Mouse (Mus musculus): ENCODE results near the gene Cntn1.

DNA sequence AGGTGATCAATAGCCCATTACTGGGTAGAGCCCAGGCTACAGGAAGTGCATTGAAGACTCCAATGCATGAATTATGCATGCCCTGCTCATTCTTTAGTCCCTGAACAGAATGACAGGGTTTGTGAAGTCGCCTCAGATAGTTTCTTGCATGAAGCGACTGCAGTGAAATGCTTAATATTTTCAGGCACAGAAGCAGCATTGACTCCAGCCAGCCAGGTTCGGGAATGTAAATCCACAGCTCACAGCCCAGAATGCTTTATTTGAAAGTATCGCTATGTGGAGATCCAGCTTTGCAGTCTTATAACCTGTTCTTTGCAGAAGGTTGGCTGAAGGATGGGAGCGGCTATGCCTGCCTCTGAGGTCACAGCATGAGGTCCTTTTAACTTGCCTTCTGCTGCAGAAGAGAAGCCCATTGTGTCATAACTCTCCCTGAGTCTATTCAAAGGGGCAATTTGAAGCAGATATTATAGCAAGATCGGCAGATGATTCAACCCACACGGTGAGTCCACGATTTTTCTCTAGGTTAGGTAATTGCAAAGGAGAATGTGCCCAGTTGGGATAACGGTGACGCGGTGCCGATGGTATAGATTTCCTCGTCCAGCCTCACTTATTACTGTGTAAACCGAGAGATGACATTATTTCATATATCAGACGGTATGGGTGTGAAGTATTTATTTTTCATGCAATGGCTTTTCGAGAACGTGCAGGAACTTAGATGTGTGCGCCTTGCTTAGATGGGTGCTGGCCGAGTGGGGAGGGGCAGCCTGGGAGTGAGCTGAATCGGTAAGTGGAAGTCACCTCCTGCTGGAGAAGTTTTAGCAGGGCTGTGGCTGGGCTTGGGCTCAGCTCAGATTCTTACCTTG is 110.4 kb downstream of the Cntn1 start:
- no peak for TF ChIP-seq CTCF (IDR thresholded peaks at IDR 0.05; ENCODE audit: low read depth, low read length)
- TF ChIP-seq POLR2A (IDR thresholded peaks at IDR 0.05; ENCODE audit: borderline replicate concordance, low read depth, low read length), result no peak
